Mouse (Mus musculus) ovary, postnatal 14 days (tissue): ENCODE results near the gene Exoc3l.

ENCODE experiments used
- DNase-seq: peaks from one replicate; pipeline ENCODE4 v3.0.0; 2022; ENCODE audit warnings: low spot score

Exoc3l gene

DNA sequence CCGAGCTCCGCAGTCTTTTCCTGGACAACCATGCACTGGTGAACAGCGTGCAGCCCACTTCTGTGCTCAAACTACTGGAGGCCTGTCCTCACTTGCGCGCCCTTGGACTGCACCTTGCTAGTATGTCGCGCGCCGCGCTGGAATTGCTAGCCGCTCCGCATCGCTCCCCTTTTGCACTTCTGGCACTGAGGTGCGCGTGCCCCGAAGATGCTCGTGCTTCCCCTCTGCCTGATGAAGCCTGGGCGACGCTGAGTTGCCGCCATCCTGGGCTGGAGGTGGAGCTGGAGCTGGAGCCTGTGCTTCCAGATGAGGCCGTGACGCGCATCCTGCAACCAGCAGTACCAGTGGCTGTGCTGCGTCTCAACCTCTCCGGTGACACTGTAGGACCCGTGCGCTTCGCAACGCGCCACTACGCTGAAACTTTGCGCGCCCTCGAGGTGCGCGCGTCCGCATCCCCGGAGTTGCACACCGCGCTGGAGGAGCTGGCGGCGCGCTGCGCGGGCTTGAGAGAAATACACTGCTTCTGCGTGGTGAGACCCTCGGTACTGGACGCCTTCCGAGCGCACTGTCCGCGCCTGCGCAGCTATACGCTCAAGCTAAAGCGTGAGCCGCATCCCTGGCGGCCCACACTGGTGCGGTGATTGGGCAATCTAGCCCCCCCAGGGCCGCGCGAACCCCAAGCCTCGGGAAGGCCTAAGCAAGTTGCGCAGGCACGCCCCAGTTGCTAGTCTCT is 27.4 kb downstream of the Exoc3l start:
- no peak for DNase-seq

DNA sequence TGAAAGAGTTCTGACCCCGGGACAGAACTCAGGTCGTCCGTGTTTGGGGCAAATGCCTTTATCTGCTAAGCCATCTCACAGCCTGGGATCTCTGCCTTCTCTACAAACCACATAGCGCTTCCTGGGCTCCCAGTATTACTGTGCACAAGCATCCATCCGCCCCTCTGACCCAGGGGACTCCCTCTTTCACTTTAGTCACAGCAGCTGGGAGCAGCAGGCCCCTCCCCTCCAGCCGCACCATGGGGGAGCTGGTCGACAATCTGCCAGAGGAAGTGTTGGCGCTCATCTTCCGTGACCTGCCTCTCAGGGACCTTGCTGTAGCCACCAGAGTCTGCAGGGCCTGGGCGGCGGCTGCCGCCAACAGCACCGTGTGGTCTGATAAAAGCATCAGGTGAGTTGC is 29.1 kb downstream of the Exoc3l start:
- DNase-seq, result no peak

DNA sequence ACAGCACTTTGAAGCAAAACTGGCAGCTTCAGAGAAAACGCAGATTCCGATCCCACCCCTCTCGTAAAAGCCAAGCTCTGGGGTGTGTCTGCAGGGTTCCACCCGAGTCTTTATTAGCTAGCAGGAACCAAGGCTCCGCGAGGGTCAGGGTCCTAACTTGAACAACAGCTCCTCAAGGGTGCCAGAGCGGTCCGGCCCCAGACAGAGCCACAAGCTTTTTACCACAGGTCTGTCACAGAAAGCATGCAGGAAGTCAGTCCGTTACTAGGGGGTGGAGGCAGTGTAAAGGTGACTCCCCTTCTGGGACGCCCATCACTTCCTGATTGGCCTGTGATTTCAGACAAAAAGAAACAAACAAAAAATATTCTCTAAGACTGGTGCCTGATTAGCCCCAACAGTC is 30.8 kb downstream of the Exoc3l start:
- no peak for DNase-seq

DNA sequence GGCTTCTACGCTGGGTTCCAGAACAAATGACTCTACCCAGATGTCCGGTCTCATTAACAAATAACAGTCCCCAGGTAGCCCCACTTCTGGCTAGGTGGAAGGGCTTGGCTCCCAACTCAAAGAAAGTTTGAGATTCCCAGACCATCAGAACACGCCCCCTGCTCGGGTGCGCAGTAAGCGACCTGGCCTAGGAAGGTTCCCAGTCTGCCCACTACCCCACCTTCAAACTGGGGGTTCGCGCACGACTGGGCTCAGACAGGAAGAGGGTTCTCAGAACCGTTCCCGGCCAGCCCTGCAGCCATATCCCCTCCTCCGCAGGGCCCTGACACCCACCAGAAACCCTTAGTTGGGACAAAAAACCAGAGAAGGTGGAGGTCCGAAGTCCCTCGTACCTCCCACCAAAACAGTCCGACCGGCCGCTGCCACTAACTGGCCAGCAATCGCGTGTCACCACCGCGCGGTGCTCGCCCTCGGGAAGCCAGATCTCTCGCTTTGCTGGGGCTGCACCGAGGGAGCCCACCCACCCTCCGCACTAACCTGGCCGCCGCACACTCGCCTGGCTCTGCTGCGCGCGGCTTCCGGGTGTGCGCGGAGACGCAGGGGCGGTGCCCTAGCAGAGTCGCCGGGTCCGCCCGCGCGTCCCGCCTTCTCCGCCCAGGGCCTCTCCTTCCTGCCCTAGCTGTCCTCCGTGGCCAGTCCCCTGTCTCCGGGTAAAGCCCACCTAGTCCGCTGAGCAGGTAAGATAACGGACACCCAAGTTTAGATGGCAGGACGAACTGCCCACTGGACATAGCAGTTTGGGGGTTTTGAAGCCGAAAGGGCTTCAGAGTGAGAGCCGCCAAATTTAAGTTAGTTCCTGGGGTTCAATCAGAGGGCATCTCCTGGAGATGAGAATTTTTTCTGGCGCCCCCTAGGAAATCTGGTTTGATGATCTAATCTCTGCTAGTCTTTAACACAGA is 31.6 kb downstream of the Exoc3l start, which contains the start of the genes Tradd and Fbxl8:
Gene Tradd, minus strand, starts transcription at position 586 of the 959 bp plus-strand sequence.
Gene Fbxl8, plus strand, starts transcription at position 625 of the 959 bp plus-strand sequence.
- DNase-seq, result peak; percentile 62

DNA sequence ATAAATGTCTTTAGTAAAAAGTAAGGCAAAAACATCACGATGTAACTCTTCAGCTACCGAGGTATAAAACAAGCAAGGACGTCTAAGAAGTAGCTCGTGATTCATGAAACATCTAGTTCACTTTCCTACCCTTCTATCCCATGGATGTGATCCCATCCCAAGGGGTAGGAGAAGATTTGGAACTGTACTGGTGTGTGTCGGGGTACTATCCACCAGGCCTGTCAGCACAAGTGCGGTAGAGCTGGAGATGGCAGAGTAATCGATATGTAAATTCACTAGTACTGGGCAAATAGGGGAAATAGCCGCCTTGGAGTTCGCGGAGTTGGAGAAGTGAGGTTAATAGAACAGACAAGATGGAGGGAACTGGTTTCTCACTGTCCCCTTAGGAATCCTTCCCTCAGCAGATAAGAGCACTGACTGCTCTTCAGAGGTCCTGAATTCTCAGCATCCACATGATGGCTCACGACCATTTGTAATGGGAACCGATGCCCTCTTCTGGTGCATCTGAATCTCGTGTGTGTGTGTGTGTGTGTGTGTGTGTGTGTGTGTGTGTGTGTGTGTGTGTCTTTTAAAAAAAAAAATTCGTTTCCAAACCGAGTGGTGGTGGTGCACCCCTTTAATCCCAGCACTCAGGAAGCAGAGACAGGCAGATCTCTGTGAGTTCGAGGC is 32.5 kb downstream of the Exoc3l start:
- DNase-seq, result no peak

DNA sequence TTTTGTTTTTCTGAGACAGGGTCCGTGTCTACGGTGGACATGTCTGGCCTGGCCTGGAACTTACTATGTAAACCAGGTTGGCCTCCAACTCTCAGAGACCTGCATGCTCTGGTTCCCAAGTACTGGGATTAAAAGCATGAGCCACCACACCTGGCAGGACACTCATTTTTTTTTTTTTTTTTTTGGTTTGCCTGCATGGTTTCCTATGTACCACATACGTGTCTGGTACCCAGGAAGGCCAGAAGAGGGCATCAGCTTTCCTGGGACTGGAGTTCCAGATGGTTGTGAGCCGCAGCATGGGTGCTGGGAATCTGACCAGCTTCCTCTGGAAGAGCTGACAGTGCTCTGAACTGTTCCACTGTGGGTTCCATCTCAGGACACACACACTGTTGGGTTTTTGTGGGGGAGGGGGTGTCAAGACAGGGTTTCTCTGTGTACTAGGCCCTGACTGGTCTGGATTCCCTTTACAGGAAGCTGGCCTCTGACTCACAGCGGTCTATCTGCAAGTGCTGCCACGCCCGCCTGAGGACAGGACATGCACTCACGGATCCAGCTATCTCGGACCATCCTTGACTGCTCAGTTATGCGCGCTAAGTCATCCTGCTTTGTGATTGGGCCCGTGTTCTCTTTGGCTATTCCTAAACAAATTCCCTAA is 34.4 kb downstream of the Exoc3l start:
- DNase-seq, result no peak

DNA sequence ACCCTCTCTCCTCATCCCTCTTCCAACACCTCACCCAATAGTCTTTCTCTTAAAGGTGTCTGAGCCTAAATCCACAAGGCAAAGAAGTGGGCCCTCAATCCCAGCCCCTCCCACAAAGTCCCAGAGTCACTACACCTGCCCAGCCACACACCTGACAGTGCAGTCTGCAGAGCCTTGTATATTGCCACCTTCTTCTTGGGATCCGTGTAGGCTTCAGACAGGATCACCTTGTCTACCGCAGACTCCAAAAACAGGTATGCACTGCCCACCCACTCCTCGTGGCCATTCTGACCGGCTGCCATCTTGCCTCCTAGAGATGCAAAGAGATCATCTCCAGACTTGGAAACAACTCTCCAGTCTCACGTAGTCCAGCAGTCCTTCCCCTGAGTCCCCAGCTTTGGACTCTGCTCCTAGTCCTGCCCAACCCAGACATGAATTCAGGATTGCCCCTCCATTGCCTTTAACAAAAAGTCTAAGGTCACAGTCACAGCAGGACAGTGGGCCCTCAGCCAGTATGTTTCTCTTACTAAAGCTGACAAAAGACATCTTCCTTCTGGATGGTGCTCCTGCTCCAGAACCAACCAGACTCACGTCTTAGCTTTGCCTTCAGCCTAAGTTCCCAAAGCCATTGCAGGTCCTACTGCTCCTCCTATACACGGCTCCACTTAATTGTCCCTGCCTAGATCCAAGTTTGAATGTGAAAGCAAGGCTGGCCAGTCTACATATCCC is 35.4 kb downstream of the Exoc3l start:
- no peak for DNase-seq

DNA sequence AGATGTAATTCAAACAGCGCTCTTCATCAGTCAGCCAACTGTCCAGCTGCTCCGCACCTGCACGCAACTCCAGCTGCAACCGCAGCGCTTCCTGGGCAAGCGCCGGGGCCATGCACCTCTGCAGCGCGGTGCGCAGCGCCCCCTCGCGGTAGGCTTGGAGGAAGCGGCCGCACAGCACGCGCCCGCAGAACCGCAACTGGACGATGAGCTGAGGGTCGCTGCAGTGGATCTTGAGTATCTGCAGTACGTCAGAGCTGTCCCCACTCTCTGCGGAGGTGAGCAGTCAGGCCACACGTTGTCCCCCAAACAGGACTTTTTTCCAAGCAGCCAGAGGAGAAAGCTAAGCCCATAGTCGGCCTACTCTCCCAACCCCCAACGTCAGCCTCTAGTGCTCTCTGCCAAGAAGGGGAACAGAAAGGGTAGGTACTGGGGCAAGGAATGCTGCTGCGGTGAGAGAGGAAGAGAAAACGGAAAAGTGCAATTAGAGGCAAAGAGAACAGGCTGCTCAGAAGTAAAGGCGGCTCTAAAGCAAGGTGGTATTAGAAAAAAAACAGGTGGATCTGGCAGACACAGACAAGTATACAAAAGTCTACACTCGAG is 36.1 kb downstream of the Exoc3l start:
- DNase-seq, result peak; percentile 73

DNA sequence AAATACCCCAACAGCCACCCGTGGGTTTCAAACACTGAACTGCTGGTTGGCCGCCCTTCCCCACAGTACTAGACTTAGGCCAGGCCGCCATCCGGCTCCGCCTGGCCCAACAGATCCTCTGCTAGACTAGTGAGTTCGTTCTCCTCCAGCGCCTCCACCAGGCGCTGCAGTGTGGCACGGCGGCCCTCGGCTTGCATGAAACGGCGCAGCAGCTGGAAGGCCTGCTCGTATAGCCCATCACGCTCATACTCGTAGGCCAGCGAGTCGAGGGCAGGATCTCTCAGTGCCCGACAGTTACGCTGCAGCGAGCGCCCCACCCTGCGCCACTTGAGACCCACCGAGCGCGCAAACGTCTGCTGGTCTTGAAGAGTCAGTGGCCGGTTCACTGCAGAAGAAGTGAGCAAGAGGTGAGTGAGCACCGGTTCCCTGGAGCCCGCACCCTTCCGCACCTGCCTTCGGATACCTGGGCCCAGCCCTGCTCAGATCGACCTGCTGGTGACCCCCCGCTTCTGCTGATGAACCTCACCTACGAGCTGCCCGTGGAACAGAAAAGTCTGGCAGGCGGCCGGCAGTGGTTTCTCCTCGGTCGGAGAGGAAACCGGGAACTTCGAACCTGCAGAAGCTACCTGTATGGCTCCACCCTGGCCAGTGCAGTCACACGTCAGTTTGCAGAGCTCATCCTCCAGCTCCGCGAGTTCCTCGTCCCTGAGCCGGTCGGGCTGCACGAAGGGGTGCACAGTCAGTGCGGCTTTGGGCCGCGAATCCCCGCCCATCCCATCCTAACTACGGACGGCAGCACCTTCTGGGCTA is 36.8 kb downstream of the Exoc3l start:
- DNase-seq, result no peak

DNA sequence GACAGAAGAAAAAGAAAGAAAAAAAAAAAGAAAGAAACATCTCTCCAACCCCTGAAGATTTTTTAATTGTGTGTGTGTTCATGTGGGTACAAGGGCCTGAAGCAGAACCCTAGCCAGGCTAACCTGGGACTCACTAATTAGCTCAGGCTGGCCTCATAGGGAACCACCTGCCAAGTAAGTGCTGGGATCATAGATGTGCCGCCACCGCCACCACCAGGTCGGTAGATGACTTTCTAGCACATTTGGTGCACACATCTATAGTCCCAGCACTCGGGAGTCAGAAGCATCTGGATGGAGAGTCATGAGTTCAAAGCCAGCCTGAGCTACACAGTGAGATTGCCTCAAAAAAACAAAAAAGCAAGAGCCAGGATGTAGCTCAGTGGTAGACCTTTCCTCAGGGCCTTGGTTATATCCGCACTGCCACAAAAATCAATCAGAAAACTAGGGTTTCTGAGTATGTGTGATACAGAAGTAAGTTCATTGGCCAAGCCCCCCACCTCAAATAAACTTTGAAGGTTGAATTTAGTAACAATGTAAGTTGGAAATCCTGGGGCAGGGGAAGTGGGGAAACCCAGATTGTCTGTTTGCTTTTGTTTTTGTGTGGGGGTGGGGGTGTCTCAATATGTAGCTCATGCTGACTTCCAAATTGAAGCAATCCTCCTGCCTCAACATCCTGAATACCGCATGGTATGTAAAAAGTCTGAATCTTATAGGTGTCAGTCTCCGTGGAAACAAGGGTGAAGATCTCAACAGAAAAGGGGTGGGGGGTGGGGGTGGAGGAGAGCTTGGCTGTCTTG is 38.4 kb downstream of the Exoc3l start:
- DNase-seq, result no peak

DNA sequence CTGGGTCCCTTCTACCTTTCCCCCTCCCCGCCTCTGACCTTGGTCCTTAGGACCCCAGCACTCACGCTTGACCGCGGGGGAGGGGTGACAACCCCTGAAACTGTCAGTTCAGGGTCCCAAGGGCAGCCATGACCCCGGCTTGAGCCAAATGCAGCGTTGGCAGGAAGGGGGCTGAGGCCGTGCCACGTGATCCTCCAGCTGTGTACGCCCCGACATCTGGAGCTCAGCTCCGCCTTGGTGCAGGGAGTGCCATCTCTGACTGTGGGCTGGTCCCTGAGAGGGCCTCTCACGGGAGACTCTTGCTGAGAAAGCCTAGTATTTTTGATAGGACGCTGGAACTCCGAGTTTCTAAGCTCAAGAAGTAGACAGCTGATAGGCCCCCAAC is 40.9 kb downstream of the Exoc3l start, which contains the start of gene B3gnt9:
Gene B3gnt9, minus strand, starts transcription at position 188 of the 385 bp plus-strand sequence.
- peak; percentile 68 for DNase-seq

DNA sequence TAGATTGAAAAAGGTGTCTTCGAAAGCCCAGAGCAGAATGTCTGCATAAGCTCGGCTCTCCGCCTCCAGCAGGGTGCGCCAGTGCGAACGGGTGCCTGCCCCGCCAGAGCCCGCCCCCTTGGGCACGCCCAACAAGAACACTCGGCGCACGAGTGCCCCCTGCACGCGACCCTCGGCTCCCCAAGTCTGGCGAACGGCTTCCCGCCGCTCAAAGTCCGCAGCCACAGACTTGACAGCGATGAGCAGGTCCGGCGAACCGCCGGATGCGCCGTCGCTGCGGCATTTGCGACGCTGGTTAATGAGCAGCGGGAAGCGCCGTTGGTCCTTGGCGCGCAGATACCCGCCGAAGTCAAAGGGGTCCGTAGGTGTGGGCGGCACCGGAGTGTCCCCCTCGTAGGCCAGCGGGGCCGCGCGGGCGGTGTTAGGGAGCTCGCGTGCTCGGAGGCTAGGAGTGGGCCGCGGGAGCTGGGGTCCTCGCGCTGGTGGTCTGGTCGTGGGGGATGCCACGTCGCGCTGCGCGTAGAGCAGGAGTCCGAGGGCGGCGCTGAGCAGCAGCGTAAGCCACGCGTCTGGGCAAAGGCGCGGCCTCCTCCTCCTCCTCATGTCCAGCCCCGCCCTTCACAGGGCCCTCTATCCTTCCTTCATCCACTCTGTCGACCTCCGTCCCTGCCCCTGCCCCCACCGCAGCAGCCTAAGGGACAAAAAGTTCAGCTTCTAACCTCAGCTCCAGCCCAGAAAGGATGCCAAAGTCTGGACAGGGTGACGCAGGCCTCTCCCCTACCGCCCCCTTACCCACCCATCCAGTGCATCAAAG is 41.5 kb downstream of the Exoc3l start:
- peak; percentile 86 for DNase-seq

DNA sequence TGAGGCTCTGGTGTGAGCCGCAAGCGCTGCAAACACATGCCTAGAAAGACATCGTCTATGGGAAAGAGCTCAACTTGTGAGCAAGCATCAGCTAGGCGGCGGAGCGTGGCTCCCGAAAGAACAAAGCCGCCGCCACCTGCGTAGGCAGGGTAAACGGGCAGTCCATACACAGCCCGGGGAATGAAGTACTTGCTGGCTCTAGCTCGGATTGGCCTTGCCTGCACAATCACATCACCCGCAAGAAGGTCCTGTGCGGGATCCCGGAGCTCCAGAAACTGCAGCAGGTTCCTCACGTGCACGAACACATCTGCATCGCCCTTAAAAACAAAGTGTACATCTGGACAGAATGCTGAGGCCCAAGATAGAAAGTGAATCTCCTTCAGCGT is 42.1 kb downstream of the Exoc3l start:
- no peak for DNase-seq

DNA sequence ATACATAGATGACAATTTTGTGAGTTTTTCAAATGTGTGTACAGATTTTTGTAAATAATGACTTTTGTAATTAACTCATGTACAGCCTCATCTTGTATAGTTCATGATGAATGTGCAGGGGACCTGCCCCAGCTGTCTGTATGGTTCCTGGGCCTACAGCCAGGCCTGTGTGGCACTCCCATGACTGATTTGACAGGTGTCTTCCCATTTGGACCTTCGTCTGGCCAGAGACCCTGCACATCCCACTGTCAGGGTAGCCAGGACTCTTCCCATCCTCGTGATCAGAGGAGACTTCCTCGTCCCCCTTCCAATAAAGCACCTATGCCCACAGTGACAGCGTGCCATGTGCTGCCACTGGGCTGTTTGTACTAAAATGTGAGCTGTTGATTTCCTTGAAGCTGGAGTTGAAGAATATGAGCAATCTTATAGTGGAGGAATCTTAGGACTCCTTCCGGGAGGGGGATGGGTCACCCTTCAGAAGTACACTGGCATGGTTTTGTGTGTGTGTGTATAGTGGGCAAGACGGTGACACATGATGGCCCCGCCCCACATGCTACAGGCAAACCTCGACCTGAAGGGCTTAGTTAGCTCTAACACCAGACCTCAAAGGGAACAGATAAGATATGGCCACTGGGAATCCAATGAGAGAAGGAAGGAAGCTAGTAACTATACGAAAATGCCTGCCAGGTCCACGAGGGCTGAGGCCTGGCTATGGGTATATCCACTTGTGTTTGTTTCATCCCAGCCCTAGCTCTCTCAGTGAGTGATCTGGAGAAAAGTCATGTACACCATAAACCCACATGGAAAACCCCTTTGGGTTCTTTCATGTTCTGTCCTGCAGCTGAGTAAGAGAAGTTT is 43.0 kb downstream of the Exoc3l start:
- no peak for DNase-seq

DNA sequence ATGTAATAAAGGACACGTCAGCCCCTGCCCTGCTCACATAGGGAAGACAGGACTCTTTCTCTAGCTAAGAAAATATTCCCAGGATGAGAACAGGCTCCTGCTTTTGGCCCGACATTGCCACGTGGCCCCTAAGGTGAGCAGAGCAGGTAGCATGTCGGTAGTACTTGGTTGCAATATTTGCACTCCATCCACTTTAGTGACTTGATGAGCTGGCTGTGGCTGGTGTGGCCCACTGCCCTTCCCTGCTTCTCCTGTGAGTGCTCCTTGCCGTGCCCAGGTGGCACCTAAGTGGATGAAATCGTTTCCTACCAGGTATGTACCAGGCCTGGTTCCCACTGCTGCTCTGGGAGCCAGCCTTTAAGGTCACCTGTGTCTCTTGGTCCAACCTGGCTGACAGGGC is 43.9 kb downstream of the Exoc3l start:
- no peak for DNase-seq

DNA sequence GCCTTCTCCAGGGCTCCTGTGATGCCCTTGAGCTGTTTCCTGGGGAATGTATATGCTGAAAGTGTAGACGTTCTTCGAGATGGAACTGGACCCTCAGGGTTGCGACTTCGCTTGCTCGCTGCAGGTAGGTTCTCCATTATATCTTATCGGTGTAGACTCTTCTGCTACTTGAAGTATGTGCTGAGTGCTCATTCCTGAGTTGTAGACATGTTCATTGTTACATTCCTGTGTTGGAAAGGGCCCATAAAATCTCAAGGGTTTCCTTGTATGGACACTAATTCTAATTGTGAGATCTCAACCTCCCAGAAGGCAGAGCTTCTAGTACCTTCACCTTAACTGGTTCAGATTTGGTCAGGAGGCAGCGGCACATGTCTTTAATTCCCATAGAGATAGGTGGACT is 54.9 kb downstream of the Exoc3l start:
- no peak for DNase-seq
